Mouse (Mus musculus) limb, embryonic 12.5 days (tissue): ENCODE results near the gene Ephb3. TPM values are rescaled to one million over a fixed set of nuclear protein-coding genes. Genes with fewer than 3 reads are reported as not detected.

ENCODE experiments used
- ATAC-seq: fragments of 200-750 bp; cut with Nextera tagmentation; 2 replicates; pipeline ENCODE4 v1.8.0; 2017; ENCODE audit warnings: low read depth, moderate TSS enrichment; ENCODE audit not compliant: insufficient number of reproducible peaks, insufficient read depth, low FRiP score, low TSS enrichment
- H3K27ac ChIP-seq: fragments of 300-500 bp; sonication (generic); 2 replicates; pipeline ENCODE4 v1.5.1; 2016; ENCODE audit warnings: mild to moderate bottlenecking, moderate library complexity
- H3K27me3 ChIP-seq: fragments of 300-500 bp; sonication (generic); 2 replicates; pipeline ENCODE4 v1.6.1; 2016; ENCODE audit warnings: mild to moderate bottlenecking, moderate library complexity
- H3K36me3 ChIP-seq: fragments of 300-500 bp; sonication (generic); 2 replicates; pipeline ENCODE4 v1.6.1; 2016; ENCODE audit warnings: mild to moderate bottlenecking, moderate library complexity
- H3K4me1 ChIP-seq: fragments of 300-500 bp; sonication (generic); replicated peaks from 2 replicates; pipeline ENCODE4 v1.6.1; 2016
- H3K4me2 ChIP-seq: fragments of 300-500 bp; sonication (generic); 2 replicates; pipeline ENCODE4 v1.6.1; 2016; ENCODE audit warnings: mild to moderate bottlenecking, moderate library complexity
- H3K4me3 ChIP-seq: fragments of 300-500 bp; sonication (generic); replicated peaks from 2 replicates; pipeline ENCODE4 v1.5.1; 2016; ENCODE audit warnings: mild to moderate bottlenecking
- H3K9ac ChIP-seq: fragments of 300-500 bp; sonication (generic); replicated peaks from 2 replicates; pipeline ENCODE4 v1.6.1; 2016; ENCODE audit warnings: mild to moderate bottlenecking, moderate library complexity
- H3K9me3 ChIP-seq: fragments of 300-500 bp; sonication (generic); 2 replicates; pipeline ENCODE4 v1.6.1; 2016; ENCODE audit warnings: mild to moderate bottlenecking, moderate library complexity
- WGBS: fragments of 180-500 bp; shearing (Covaris S2); methylation state at CpG from one replicate; pipeline ENCODE4 v1.1.7; 2016; 5-methylcytosine and 5-hydroxymethylcytosine counted together
- microRNA-seq: library from miRNA; unstranded; fragments of <30 nt; microRNA quantifications from one replicate; pipeline ENCODE4, GENCODE M21; 2017
- polyA plus RNA-seq: library from polyadenylated mRNA; unstranded; fragments of >200 nt; fragmentation: Nextera tagmentation; extraction: Ambion mirVana; gene quantifications from 2 replicates; pipeline ENCODE4 v1.2.1, GENCODE M21; 2016

Gene Ephb3
- polyA plus RNA-seq, 1 experiment from 2014 or later: 55.4 TPM

GRCm38 (mm10) chr16:21271773-21272247 is 67.3 kb downstream of the Ephb3 start:
- Histone ChIP-seq H3K9me3 (peaks cover 9% of the 10 kb centered on the region; the same call in 1 of the 2 replicates), H3K27me3 (no peaks in the 10 kb centered on the region), H3K4me3 (no peak overlapping the region), H3K4me2 (no peak overlapping the region), H3K4me1 (peaks cover 52% of the 10 kb centered on the region), H3K9ac (no peak overlapping the region), H3K36me3 (no peaks in the 10 kb centered on the region), H3K27ac (peak overlapping the region; percentile 24)
- no peak for ATAC-seq
- WGBS: 57% methylated on average over 6 of the region's 6 CpGs

- H3K27ac ChIP-seq: peak overlapping the region; percentile 91
- no peak overlapping the region for H3K9ac ChIP-seq
- no peak overlapping the region for H3K4me3 ChIP-seq
- WGBS: 60% methylated on average over 4 of the region's 4 CpGs
- H3K27me3 ChIP-seq: no peaks in the 10 kb centered on the region
- H3K4me1 ChIP-seq: peaks cover 54% of the 10 kb centered on the region
- peaks cover 11% of the 10 kb centered on the region; the same call in 1 of the 2 replicates for H3K9me3 ChIP-seq
- H3K4me2 ChIP-seq: no peak overlapping the region
- ATAC-seq: no peak
- no peaks in the 10 kb centered on the region for H3K36me3 ChIP-seq
These were observed 68.2 kb downstream of the Ephb3 start for GRCm38 (mm10) chr16:21272748-21273147.

Small RNA genes lying within 50 kb of the gene (microRNA-seq; reads per million reads assigned to microRNA genes)
- not detected for gene Mir7680

Other genes with a start within 250 kb of the Ephb3 start
- gene Teddm3, start 50.8 kb upstream of the Ephb3 start, polyA plus RNA-seq: not detected in 2 replicates
- gene Vps8, start 218.4 kb downstream of the Ephb3 start, polyA plus RNA-seq: 15.9 and 16.3 TPM in 2 replicates